Mouse (Mus musculus): ENCODE measurements around the gene Hnrnpdl. TPM values are rescaled to one million over a fixed set of nuclear protein-coding genes. Genes with fewer than 3 reads are reported as not detected.

Hnrnpdl gene
- polyA plus RNA-seq, 1 experiment from 2014 or later: 58.8 TPM

- H3K4me2 ChIP-seq (replicated peaks; ENCODE audit: low read depth): no peak overlapping the region
- no peak for ATAC-seq (ENCODE audit: low FRiP score, low TSS enrichment)
- TF ChIP-seq EP300 (optimal IDR thresholded peaks at IDR 0.05) (no peak), CTCF (IDR thresholded peaks at IDR 0.05; ENCODE audit: low read depth) (peak; percentile 35; the same call in 1 of the 2 replicates)
- H3K4me3 ChIP-seq (ENCODE audit: low read depth, low read length): no peak overlapping the region
- no peak overlapping the region for H3K9ac ChIP-seq (ENCODE audit: low read length)
- no peak overlapping the region for H3K27ac ChIP-seq (replicated peaks)
- no peaks in the 10 kb centered on the region for H3K4me1 ChIP-seq (replicated peaks; ENCODE audit: control insufficient read depth, insufficient read depth)
- no peaks in the 10 kb centered on the region for H3K36me3 ChIP-seq (ENCODE audit: control insufficient read depth, insufficient read depth, low read length)
- H3K27me3 ChIP-seq (ENCODE audit: control insufficient read depth, insufficient read depth, low read length): no peaks in the 10 kb centered on the region
- WGBS: 48% methylated on average over 3 of the region's 3 CpGs
- no peaks in the 10 kb centered on the region for H3K9me3 ChIP-seq (ENCODE audit: control insufficient read depth, low read length)
- no peak for DNase-seq (ENCODE audit: low spot score)
Measured at GRCm38 (mm10) chr5:100008485-100008884, 31.0 kb downstream of the Hnrnpdl start.

GRCm38 (mm10) chr5:100007040-100007375, 32.5 kb downstream of the Hnrnpdl start:
- peak; percentile 24 for DNase-seq (ENCODE audit: low spot score)
- Histone ChIP-seq H3K9me3 (ENCODE audit: control insufficient read depth, low read length) (no peaks in the 10 kb centered on the region), H3K27me3 (ENCODE audit: control insufficient read depth, insufficient read depth, low read length) (no peaks in the 10 kb centered on the region), H3K4me1 (replicated peaks; ENCODE audit: control insufficient read depth, insufficient read depth) (no peaks in the 10 kb centered on the region), H3K9ac (ENCODE audit: low read length) (no peak overlapping the region), H3K4me3 (ENCODE audit: low read depth, low read length) (no peak overlapping the region), H3K27ac (replicated peaks) (peak overlapping the region; percentile 74), H3K36me3 (ENCODE audit: control insufficient read depth, insufficient read depth, low read length) (no peaks in the 10 kb centered on the region), H3K4me2 (replicated peaks; ENCODE audit: low read depth) (no peak overlapping the region)
- TF ChIP-seq EP300 (optimal IDR thresholded peaks at IDR 0.05): no peak
- TF ChIP-seq CTCF (IDR thresholded peaks at IDR 0.05; ENCODE audit: low read depth): peak; percentile 42
- ATAC-seq (ENCODE audit: low FRiP score, low TSS enrichment): no peak
- 87% methylated on average over 4 of the region's 4 CpGs for WGBS

- no peak overlapping the region for H3K4me3 ChIP-seq (ENCODE audit: low read depth, low read length)
- H3K4me1 ChIP-seq (replicated peaks; ENCODE audit: control insufficient read depth, insufficient read depth): no peaks in the 10 kb centered on the region
- no peak for TF ChIP-seq CTCF (IDR thresholded peaks at IDR 0.05; ENCODE audit: low read depth)
- TF ChIP-seq EP300 (optimal IDR thresholded peaks at IDR 0.05): no peak
- H3K27ac ChIP-seq (replicated peaks): peak overlapping the region; percentile 91
- peak; percentile 87 for DNase-seq (ENCODE audit: low spot score)
- no peak overlapping the region for H3K9ac ChIP-seq (ENCODE audit: low read length)
- peak; percentile 92 for ATAC-seq (ENCODE audit: low FRiP score, low TSS enrichment)
- no peak overlapping the region; the same call in 1 of the 2 replicates for H3K4me2 ChIP-seq (replicated peaks; ENCODE audit: low read depth)
- H3K9me3 ChIP-seq (ENCODE audit: control insufficient read depth, low read length): no peaks in the 10 kb centered on the region
- WGBS: 57% methylated on average over 4 of the region's 4 CpGs
- H3K36me3 ChIP-seq (ENCODE audit: control insufficient read depth, insufficient read depth, low read length): no peaks in the 10 kb centered on the region
- no peaks in the 10 kb centered on the region for H3K27me3 ChIP-seq (ENCODE audit: control insufficient read depth, insufficient read depth, low read length)
Measured at GRCm38 (mm10) chr5:100006324-100007039, 33.0 kb downstream of the Hnrnpdl start.

GRCm38 (mm10) chr5:100005896-100006295, 33.6 kb downstream of the Hnrnpdl start:
- TF ChIP-seq EP300 (optimal IDR thresholded peaks at IDR 0.05): no peak
- no peak for TF ChIP-seq CTCF (IDR thresholded peaks at IDR 0.05; ENCODE audit: low read depth)
- no peaks in the 10 kb centered on the region for H3K36me3 ChIP-seq (ENCODE audit: control insufficient read depth, insufficient read depth, low read length)
- no peak overlapping the region; the same call in 1 of the 2 replicates for H3K4me2 ChIP-seq (replicated peaks; ENCODE audit: low read depth)
- 56% methylated on average over 6 of the region's 6 CpGs for WGBS
- no peak overlapping the region for H3K9ac ChIP-seq (ENCODE audit: low read length)
- H3K27me3 ChIP-seq (ENCODE audit: control insufficient read depth, insufficient read depth, low read length): no peaks in the 10 kb centered on the region
- no peaks in the 10 kb centered on the region; the same call in 1 of the 2 replicates for H3K4me1 ChIP-seq (replicated peaks; ENCODE audit: control insufficient read depth, insufficient read depth)
- H3K27ac ChIP-seq (replicated peaks): peak overlapping the region; percentile 91
- ATAC-seq (ENCODE audit: low FRiP score, low TSS enrichment) (peak; percentile 36), DNase-seq (ENCODE audit: low spot score) (peak; percentile 60)
- H3K9me3 ChIP-seq (ENCODE audit: control insufficient read depth, low read length): no peaks in the 10 kb centered on the region
- no peak overlapping the region for H3K4me3 ChIP-seq (ENCODE audit: low read depth, low read length)

- DNase-seq (ENCODE audit: low spot score) (peak; percentile 82), ATAC-seq (ENCODE audit: low FRiP score, low TSS enrichment) (peak; percentile 73)
- H3K4me3 ChIP-seq (ENCODE audit: low read depth, low read length): no peak overlapping the region
- H3K27ac ChIP-seq (replicated peaks): peak overlapping the region; percentile 91
- no peak for TF ChIP-seq EP300 (optimal IDR thresholded peaks at IDR 0.05)
- no peaks in the 10 kb centered on the region for H3K36me3 ChIP-seq (ENCODE audit: control insufficient read depth, insufficient read depth, low read length)
- 34% methylated on average over 3 of the region's 3 CpGs for WGBS
- H3K9ac ChIP-seq (ENCODE audit: low read length): no peak overlapping the region
- no peak overlapping the region; the same call in 1 of the 2 replicates for H3K4me2 ChIP-seq (replicated peaks; ENCODE audit: low read depth)
- no peaks in the 10 kb centered on the region for H3K9me3 ChIP-seq (ENCODE audit: control insufficient read depth, low read length)
- no peaks in the 10 kb centered on the region; the same call in 1 of the 2 replicates for H3K4me1 ChIP-seq (replicated peaks; ENCODE audit: control insufficient read depth, insufficient read depth)
- no peaks in the 10 kb centered on the region for H3K27me3 ChIP-seq (ENCODE audit: control insufficient read depth, insufficient read depth, low read length)
Measured at GRCm38 (mm10) chr5:100005431-100005830, 34.0 kb downstream of the Hnrnpdl start.

- H3K27ac ChIP-seq (replicated peaks): no peak overlapping the region
- no peaks in the 10 kb centered on the region for H3K27me3 ChIP-seq (ENCODE audit: control insufficient read depth, insufficient read depth, low read length)
- 84% methylated on average over 4 of the region's 4 CpGs for WGBS
- DNase-seq (ENCODE audit: low spot score) (no peak), ATAC-seq (ENCODE audit: low FRiP score, low TSS enrichment) (no peak)
- H3K4me3 ChIP-seq (ENCODE audit: low read depth, low read length): no peak overlapping the region
- no peak overlapping the region for H3K4me2 ChIP-seq (replicated peaks; ENCODE audit: low read depth)
- TF ChIP-seq CTCF (IDR thresholded peaks at IDR 0.05; ENCODE audit: low read depth) (no peak), EP300 (optimal IDR thresholded peaks at IDR 0.05) (no peak)
- H3K9ac ChIP-seq (ENCODE audit: low read length): no peak overlapping the region
- no peaks in the 10 kb centered on the region for H3K36me3 ChIP-seq (ENCODE audit: control insufficient read depth, insufficient read depth, low read length)
- H3K4me1 ChIP-seq (replicated peaks; ENCODE audit: control insufficient read depth, insufficient read depth): no peaks in the 10 kb centered on the region; the same call in 1 of the 2 replicates
- no peaks in the 10 kb centered on the region for H3K9me3 ChIP-seq (ENCODE audit: control insufficient read depth, low read length)
Measured at GRCm38 (mm10) chr5:100003895-100004294, 35.6 kb downstream of the Hnrnpdl start.
